Mouse (Mus musculus) ES-Bruce4 (cell line): ENCODE measurements around the gene Ltc4s.

Source experiments
- CTCF ChIP-seq: IDR thresholded peaks from one replicate; pipeline ENCODE4 v1.8.1; 2011; ENCODE audit warnings: low read depth, low read length
- EP300 ChIP-seq: IDR thresholded peaks from 2 replicates; pipeline ENCODE4 v1.6.1; 2011; ENCODE audit warnings: low read depth, low read length; ENCODE audit not compliant: insufficient read depth
- POLR2A ChIP-seq: IDR thresholded peaks from one replicate; pipeline ENCODE4 v1.8.1; 2011; ENCODE audit warnings: low read length; ENCODE audit not compliant: insufficient read depth

- no peak for TF ChIP-seq EP300
- TF ChIP-seq CTCF, result no peak
- no peak for TF ChIP-seq POLR2A
These were observed 38.6 kb upstream of the Ltc4s start for GRCm38 (mm10) chr11:50277025-50277424.
